Mouse (Mus musculus): Measurements from ENCODE around the gene Rbfox1. TPM values are rescaled to one million over a fixed set of nuclear protein-coding genes. Genes with fewer than 3 reads are reported as not detected.

Gene Rbfox1
- total and polyA plus RNA-seq, 2 experiments, result 0.09 TPM; not detected in 1

DNA sequence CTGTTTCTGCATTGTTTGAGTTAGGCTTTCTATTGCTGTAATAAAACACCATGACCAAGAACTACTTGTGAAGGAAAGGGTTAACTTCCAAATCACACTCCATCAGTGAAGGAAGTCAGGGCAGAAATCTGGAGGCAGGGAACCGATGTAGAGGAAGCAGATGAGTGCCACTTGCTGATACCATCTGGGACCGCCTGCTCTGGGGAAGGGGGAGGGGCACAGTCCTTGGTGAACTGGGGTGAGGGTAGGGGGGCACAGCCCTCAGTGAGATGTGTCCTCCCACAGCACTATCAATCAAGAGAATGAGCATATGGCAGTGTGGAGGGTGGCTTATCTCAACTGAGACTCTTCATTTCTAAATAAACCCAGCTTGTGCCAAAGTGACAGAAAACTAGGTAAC, 1108.0 kb downstream of the Rbfox1 start:
- no peak for DNase-seq (ENCODE audit: extremely low read depth, low read depth, low spot score)
- Histone ChIP-seq H3K4me3 (ENCODE audit: insufficient read depth, low read depth, low read length) (no peak overlapping the region), H3K4me1 (ENCODE audit: control insufficient read depth, insufficient read depth, low read length) (no peaks in the 10 kb centered on the region), H3K79me2 (ENCODE audit: control insufficient read depth, insufficient read depth, low read length) (no peaks in the 10 kb centered on the region), H3K27me3 (ENCODE audit: control insufficient read depth, insufficient read depth, low read length) (no peaks in the 10 kb centered on the region), H3K27ac (replicated peaks; ENCODE audit: insufficient read depth, low read depth, low read length) (no peak overlapping the region), H3K9ac (ENCODE audit: low read depth, low read length) (no peak overlapping the region), H3K36me3 (ENCODE audit: control insufficient read depth, insufficient read depth, low read length) (no peaks in the 10 kb centered on the region)
- TF ChIP-seq POLR2A (IDR thresholded peaks at IDR 0.05; ENCODE audit: extremely low read depth, insufficient read depth, low read length) (no peak), CTCF (IDR thresholded peaks at IDR 0.05; ENCODE audit: low read depth, low read length) (no peak)
- 35% methylated on average over 2 of the region's 2 CpGs for WGBS

DNA sequence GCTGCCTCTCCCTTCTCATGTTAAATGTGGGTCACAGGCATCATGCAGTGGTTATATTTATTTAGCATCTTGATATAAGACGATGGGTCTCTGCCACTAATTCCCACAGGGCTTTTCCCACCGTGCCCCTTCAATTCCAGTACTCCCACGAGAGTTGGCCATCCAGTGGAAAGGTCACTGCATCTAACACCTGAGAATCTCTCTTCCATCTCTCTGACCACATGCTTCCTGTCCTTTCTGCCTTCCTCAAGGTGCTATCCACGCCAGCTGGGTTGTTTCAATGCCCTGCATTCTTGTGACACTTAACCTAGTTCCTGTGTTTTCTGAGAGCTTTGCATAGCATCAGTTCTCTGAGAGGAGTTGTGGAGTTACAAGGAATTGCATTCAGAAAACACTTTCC, 1112.0 kb downstream of the Rbfox1 start:
- Histone ChIP-seq H3K27ac (replicated peaks; ENCODE audit: insufficient read depth, low read depth, low read length) (no peak overlapping the region), H3K4me3 (ENCODE audit: insufficient read depth, low read depth, low read length) (no peak overlapping the region), H3K4me1 (ENCODE audit: control insufficient read depth, insufficient read depth, low read length) (no peaks in the 10 kb centered on the region), H3K79me2 (ENCODE audit: control insufficient read depth, insufficient read depth, low read length) (no peaks in the 10 kb centered on the region), H3K27me3 (ENCODE audit: control insufficient read depth, insufficient read depth, low read length) (no peaks in the 10 kb centered on the region), H3K36me3 (ENCODE audit: control insufficient read depth, insufficient read depth, low read length) (no peaks in the 10 kb centered on the region), H3K9ac (ENCODE audit: low read depth, low read length) (no peak overlapping the region)
- DNase-seq (ENCODE audit: extremely low read depth, low read depth, low spot score), result no peak
- TF ChIP-seq CTCF (IDR thresholded peaks at IDR 0.05; ENCODE audit: low read depth, low read length) (no peak), POLR2A (IDR thresholded peaks at IDR 0.05; ENCODE audit: extremely low read depth, insufficient read depth, low read length) (no peak)
- WGBS, result 64% methylated on average over 4 of the region's 4 CpGs

GRCm38 (mm10) chr16:6997834-6998233, 1112.7 kb downstream of the Rbfox1 start:
- Histone ChIP-seq H3K9ac (ENCODE audit: low read depth, low read length) (no peak overlapping the region), H3K27ac (replicated peaks; ENCODE audit: insufficient read depth, low read depth, low read length) (no peak overlapping the region), H3K36me3 (ENCODE audit: control insufficient read depth, insufficient read depth, low read length) (no peaks in the 10 kb centered on the region), H3K27me3 (ENCODE audit: control insufficient read depth, insufficient read depth, low read length) (no peaks in the 10 kb centered on the region), H3K79me2 (ENCODE audit: control insufficient read depth, insufficient read depth, low read length) (no peaks in the 10 kb centered on the region), H3K4me3 (ENCODE audit: insufficient read depth, low read depth, low read length) (no peak overlapping the region), H3K4me1 (ENCODE audit: control insufficient read depth, insufficient read depth, low read length) (no peaks in the 10 kb centered on the region)
- TF ChIP-seq CTCF (IDR thresholded peaks at IDR 0.05; ENCODE audit: low read depth, low read length) (no peak), POLR2A (IDR thresholded peaks at IDR 0.05; ENCODE audit: extremely low read depth, insufficient read depth, low read length) (no peak)
- 49% methylated on average over 7 of the region's 7 CpGs for WGBS
- DNase-seq (ENCODE audit: extremely low read depth, low read depth, low spot score), result no peak

- WGBS, result 95% methylated on average over 3 of the region's 3 CpGs
- TF ChIP-seq POLR2A (IDR thresholded peaks at IDR 0.05; ENCODE audit: extremely low read depth, insufficient read depth, low read length) (no peak), CTCF (IDR thresholded peaks at IDR 0.05; ENCODE audit: low read depth, low read length) (no peak)
Observed at GRCm38 (mm10) chr16:7004565-7004964, 1119.4 kb downstream of the Rbfox1 start.

DNA sequence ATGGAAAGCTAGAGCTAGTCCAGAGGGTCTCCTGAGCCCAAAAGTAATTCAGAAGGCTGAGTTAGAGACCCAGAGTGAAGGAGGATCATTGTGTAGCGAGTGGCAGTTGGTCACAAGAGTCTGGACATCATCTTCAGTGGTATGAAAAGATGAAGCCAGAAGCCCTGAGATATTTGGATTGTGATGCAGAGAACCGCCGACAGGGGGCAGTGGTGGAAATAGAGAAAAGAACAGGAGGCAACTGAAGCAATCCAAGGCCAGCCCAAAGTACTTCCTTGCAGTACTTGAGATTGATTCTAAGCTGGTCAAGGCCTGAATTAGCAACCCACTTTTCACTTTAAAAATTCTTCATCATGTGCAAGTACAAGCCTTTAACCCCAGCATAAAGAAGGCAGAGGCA, 1120.3 kb downstream of the Rbfox1 start:
- H3K4me3 ChIP-seq (ENCODE audit: insufficient read depth, low read depth, low read length), result no peak overlapping the region
- WGBS, result 14% methylated on average over 3 of the region's 3 CpGs
- TF ChIP-seq CTCF (IDR thresholded peaks at IDR 0.05; ENCODE audit: low read depth, low read length) (peak; percentile 37), POLR2A (IDR thresholded peaks at IDR 0.05; ENCODE audit: extremely low read depth, insufficient read depth, low read length) (no peak)
- H3K27ac ChIP-seq (replicated peaks; ENCODE audit: insufficient read depth, low read depth, low read length), result no peak overlapping the region
- no peaks in the 10 kb centered on the region for H3K36me3 ChIP-seq (ENCODE audit: control insufficient read depth, insufficient read depth, low read length)
- H3K9ac ChIP-seq (ENCODE audit: low read depth, low read length), result no peak overlapping the region
- H3K4me1 ChIP-seq (ENCODE audit: control insufficient read depth, insufficient read depth, low read length), result no peaks in the 10 kb centered on the region
- H3K79me2 ChIP-seq (ENCODE audit: control insufficient read depth, insufficient read depth, low read length), result no peaks in the 10 kb centered on the region
- H3K27me3 ChIP-seq (ENCODE audit: control insufficient read depth, insufficient read depth, low read length), result no peaks in the 10 kb centered on the region
- DNase-seq (ENCODE audit: extremely low read depth, low read depth, low spot score), result peak; percentile 13

More at GRCm38 (mm10) chr16:7004565-7004964, 1119.4 kb downstream of the Rbfox1 start:
- no peak for DNase-seq (ENCODE audit: extremely low read depth, low read depth, low spot score)
- H3K9ac ChIP-seq (ENCODE audit: low read depth, low read length), result no peak overlapping the region
- H3K27ac ChIP-seq (replicated peaks; ENCODE audit: insufficient read depth, low read depth, low read length), result no peak overlapping the region
- no peaks in the 10 kb centered on the region for H3K36me3 ChIP-seq (ENCODE audit: control insufficient read depth, insufficient read depth, low read length)
- H3K27me3 ChIP-seq (ENCODE audit: control insufficient read depth, insufficient read depth, low read length), result no peaks in the 10 kb centered on the region
- H3K4me1 ChIP-seq (ENCODE audit: control insufficient read depth, insufficient read depth, low read length), result no peaks in the 10 kb centered on the region
- H3K4me3 ChIP-seq (ENCODE audit: insufficient read depth, low read depth, low read length), result no peak overlapping the region
- H3K79me2 ChIP-seq (ENCODE audit: control insufficient read depth, insufficient read depth, low read length), result no peaks in the 10 kb centered on the region

- H3K27ac ChIP-seq (replicated peaks; ENCODE audit: insufficient read depth, low read depth, low read length), result no peak overlapping the region
- H3K27me3 ChIP-seq (ENCODE audit: control insufficient read depth, insufficient read depth, low read length), result no peaks in the 10 kb centered on the region
- H3K4me3 ChIP-seq (ENCODE audit: insufficient read depth, low read depth, low read length), result no peak overlapping the region
- DNase-seq (ENCODE audit: extremely low read depth, low read depth, low spot score), result no peak
- H3K36me3 ChIP-seq (ENCODE audit: control insufficient read depth, insufficient read depth, low read length), result no peaks in the 10 kb centered on the region
- no peaks in the 10 kb centered on the region for H3K79me2 ChIP-seq (ENCODE audit: control insufficient read depth, insufficient read depth, low read length)
- 81% methylated on average over 7 of the region's 7 CpGs for WGBS
- TF ChIP-seq CTCF (IDR thresholded peaks at IDR 0.05; ENCODE audit: low read depth, low read length), result no peak
- no peak for TF ChIP-seq POLR2A (IDR thresholded peaks at IDR 0.05; ENCODE audit: extremely low read depth, insufficient read depth, low read length)
- no peaks in the 10 kb centered on the region for H3K4me1 ChIP-seq (ENCODE audit: control insufficient read depth, insufficient read depth, low read length)
- H3K9ac ChIP-seq (ENCODE audit: low read depth, low read length), result no peak overlapping the region
Observed at GRCm38 (mm10) chr16:7017310-7017709, 1132.2 kb downstream of the Rbfox1 start.
